Mouse (Mus musculus) liver, postnatal 0 days (tissue): ENCODE results near the gene Cyp2a5. TPM values are rescaled to one million over a fixed set of nuclear protein-coding genes. Genes with fewer than 3 reads are reported as not detected.
A peak's percentile ranks its signal among the peaks of the same experiment; 100 is the strongest.
"Not testable (repeated sequence)": the region's sequence is repeated elsewhere in the genome, so short reads cannot be mapped to it uniquely, and the experiment has no call there.

Source experiments
- ATAC-seq: fragments of 200-750 bp; cut with Nextera tagmentation; 2 replicates; pipeline ENCODE4 v1.8.0; 2017; ENCODE audit warnings: mild to moderate bottlenecking, moderate library complexity
- DNase-seq: peaks from one replicate; pipeline ENCODE4 v3.0.0-alpha.2; 2016
- H3K27ac ChIP-seq: fragments of 300-500 bp; sonication (generic); 2 replicates; pipeline ENCODE4 v1.5.1; 2014; ENCODE audit warnings: antibody characterized with exemption, moderate library complexity, mild to moderate bottlenecking, low read depth
- H3K27me3 ChIP-seq: fragments of 300-500 bp; sonication (generic); 2 replicates; pipeline ENCODE4 v1.6.1; 2014; ENCODE audit warnings: low read length, control low read depth, mixed read lengths; ENCODE audit not compliant: insufficient read depth
- H3K36me3 ChIP-seq: fragments of 300-500 bp; sonication (generic); replicated peaks from 2 replicates; pipeline ENCODE4 v1.6.1; 2014; ENCODE audit warnings: mild to moderate bottlenecking, control low read depth, low read length, moderate library complexity, mixed read lengths; ENCODE audit not compliant: insufficient read depth
- H3K4me1 ChIP-seq: fragments of 300-500 bp; sonication (generic); 2 replicates; pipeline ENCODE4 v1.6.1; 2014; ENCODE audit warnings: antibody characterized with exemption, mild to moderate bottlenecking, control low read depth; ENCODE audit not compliant: insufficient read depth
- H3K4me2 ChIP-seq: fragments of 300-500 bp; sonication (generic); 2 replicates; pipeline ENCODE4 v1.6.1; 2014; ENCODE audit warnings: low read depth, mild to moderate bottlenecking, low read length, moderate library complexity, mixed read lengths
- H3K4me3 ChIP-seq: fragments of 300-500 bp; sonication (generic); 2 replicates; pipeline ENCODE4 v1.5.1; 2014; ENCODE audit warnings: low read depth, low read length
- H3K9ac ChIP-seq: fragments of 300-500 bp; sonication (generic); replicated peaks from 2 replicates; pipeline ENCODE4 v1.6.1; 2014; ENCODE audit warnings: mild to moderate bottlenecking, moderate library complexity
- H3K9me3 ChIP-seq: fragments of 300-500 bp; sonication (generic); 2 replicates; pipeline ENCODE4 v1.6.1; 2016; ENCODE audit warnings: mild to moderate bottlenecking, control low read depth, low read length, mixed read lengths
- CTCF ChIP-seq: sonication (generic); IDR thresholded peaks from 2 replicates; pipeline ENCODE4 v1.5.1; 2016; ENCODE audit warnings: antibody characterized with exemption, low read depth
- EP300 ChIP-seq: IDR thresholded peaks from 2 replicates; pipeline ENCODE4 v1.6.1; 2016; ENCODE audit warnings: antibody characterized with exemption, low read depth, mild to moderate bottlenecking
- WGBS: fragments of 180-500 bp; shearing (Covaris S2); extraction: QIAGEN DNeasy Blood & Tissue Kit; methylation state at CpG from one replicate; pipeline ENCODE4 v1.1.7; 2014; ENCODE audit not compliant: insufficient replicate concordance; 5-methylcytosine and 5-hydroxymethylcytosine counted together
- polyA plus RNA-seq: library from polyadenylated mRNA; unstranded; fragments of >200 nt; fragmentation: Nextera tagmentation; extraction: Ambion mirVana; gene quantifications from 2 replicates; pipeline ENCODE4 v1.2.1, GENCODE M21; 2015

Cyp2a5 gene
- 5.4 and 5.6 TPM in 2 replicates for polyA plus RNA-seq

DNA sequence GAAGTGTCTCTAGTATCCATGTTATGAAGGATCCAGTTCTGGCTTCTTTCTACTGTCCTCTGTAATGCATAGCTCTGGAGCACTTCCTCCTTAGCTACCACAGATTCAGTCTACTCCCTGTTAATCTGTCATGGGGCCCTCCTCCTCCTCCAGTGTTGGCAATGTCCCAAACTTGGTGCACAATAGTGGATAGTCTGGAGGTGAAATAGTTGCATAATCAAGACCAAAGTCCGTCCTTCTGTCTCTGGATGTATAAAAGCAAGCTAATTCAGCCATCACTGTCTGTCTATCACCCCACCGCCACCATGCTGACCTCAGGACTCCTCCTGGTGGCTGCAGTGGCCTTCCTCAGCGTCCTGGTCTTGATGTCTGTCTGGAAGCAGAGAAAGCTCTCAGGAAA lies at the start of gene Cyp2a5:
Gene Cyp2a5, plus strand, starts transcription at position 247 of the 400 bp plus-strand sequence.
- peak; percentile 30 for DNase-seq
- ATAC-seq, result peak; percentile 73
- H3K9me3 ChIP-seq, H3K4me2 ChIP-seq, H3K9ac ChIP-seq, H3K36me3 ChIP-seq, H3K4me1 ChIP-seq, H3K4me3 ChIP-seq, H3K27me3 ChIP-seq, H3K27ac ChIP-seq: not testable (repeated sequence)
- WGBS, result 56% methylated on average over 3 of the region's 3 CpGs

GRCm38 (mm10) chr7:26786013-26786412 lies 49.1 kb upstream of the Cyp2a5 start:
- not testable (repeated sequence) for ATAC-seq, H3K27me3 ChIP-seq, H3K27ac ChIP-seq, H3K9me3 ChIP-seq, H3K4me2 ChIP-seq, H3K4me1 ChIP-seq, H3K9ac ChIP-seq, H3K36me3 ChIP-seq, H3K4me3 ChIP-seq, DNase-seq
- WGBS, result 48% methylated on average over 1 of the region's 1 CpGs

DNA sequence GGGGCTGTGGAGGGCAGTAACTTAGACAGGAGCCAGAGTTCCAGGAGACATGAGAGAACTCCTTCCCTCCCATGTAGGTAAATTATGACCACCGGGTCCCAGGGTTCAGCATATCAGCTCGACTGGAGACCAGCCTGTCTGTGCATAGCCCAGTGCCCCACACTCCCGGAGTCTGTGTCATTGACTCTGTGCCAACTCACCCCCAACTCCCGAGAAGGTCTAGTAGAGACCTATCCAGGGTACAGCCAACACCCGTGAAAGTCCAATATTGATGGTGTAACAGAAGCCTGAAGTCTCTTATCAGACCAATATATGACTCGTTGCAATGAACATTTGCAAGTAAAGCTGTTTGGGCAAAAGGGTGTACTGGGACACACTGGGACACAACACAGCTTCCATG lies 45.1 kb upstream of the Cyp2a5 start:
- no peak overlapping the region for H3K4me2 ChIP-seq
- H3K9me3 ChIP-seq, result no peaks in the 10 kb centered on the region
- TF ChIP-seq EP300 (no peak), CTCF (no peak)
- H3K36me3 ChIP-seq, result no peaks in the 10 kb centered on the region
- no peak overlapping the region for H3K9ac ChIP-seq
- DNase-seq (no peak), ATAC-seq (no peak)
- H3K4me3 ChIP-seq, result no peak overlapping the region
- H3K27me3 ChIP-seq, result no peaks in the 10 kb centered on the region
- H3K27ac ChIP-seq, result no peak overlapping the region
- no peaks in the 10 kb centered on the region for H3K4me1 ChIP-seq
- WGBS, result 61% methylated on average over 6 of the region's 6 CpGs

DNA sequence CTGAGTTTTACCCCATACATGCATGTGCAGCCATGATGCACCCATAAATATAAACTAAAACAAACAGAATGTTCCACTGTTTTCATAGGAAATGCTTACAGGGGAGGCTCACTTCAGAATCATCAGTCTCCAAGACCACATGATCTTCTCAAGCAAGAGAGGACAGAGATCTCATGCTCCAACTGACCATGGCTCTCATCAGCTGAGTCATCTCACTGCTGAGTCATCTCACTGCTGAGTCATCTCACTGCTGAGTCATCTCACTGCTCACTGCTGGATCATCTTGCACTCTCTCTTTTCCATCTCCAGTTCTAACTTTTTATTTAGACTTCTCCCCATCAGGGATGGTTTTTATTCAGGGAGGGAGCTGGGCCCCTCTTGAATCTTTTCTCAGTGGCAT lies 35.0 kb upstream of the Cyp2a5 start:
- ATAC-seq (no peak), DNase-seq (no peak)
- Histone ChIP-seq H3K9me3 (no peaks in the 10 kb centered on the region), H3K27ac (no peak overlapping the region), H3K9ac (no peak overlapping the region), H3K4me3 (no peak overlapping the region), H3K4me2 (no peak overlapping the region), H3K4me1 (no peaks in the 10 kb centered on the region), H3K36me3 (no peaks in the 10 kb centered on the region), H3K27me3 (no peaks in the 10 kb centered on the region)
- TF ChIP-seq CTCF, result no peak
- no peak for TF ChIP-seq EP300

DNA sequence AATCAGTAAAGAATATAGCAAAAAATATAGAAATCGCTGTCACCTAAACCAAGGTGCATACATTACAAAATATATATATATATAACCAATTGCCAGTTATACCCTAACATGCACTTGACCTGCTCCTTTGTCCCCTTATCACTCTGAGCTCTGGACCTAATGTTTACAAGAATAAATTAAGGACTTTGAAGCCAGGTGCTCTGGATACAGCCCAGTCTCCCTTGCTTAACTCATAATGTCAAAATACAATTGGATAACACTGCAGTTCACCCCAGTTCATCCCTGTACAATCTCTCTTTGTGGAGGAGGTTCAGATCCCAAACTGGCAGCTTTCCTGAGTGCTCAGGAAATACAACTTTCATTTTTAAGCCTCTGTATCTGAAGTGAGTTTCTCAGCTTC lies 34.1 kb upstream of the Cyp2a5 start:
- H3K4me1 ChIP-seq, result no peaks in the 10 kb centered on the region
- no peak overlapping the region for H3K4me2 ChIP-seq
- DNase-seq (no peak), ATAC-seq (peak; percentile 77)
- no peaks in the 10 kb centered on the region for H3K36me3 ChIP-seq
- H3K9ac ChIP-seq, result no peak overlapping the region
- H3K27me3 ChIP-seq, result no peaks in the 10 kb centered on the region
- 73% methylated on average over 1 of the region's 1 CpGs for WGBS
- H3K27ac ChIP-seq, result no peak overlapping the region
- no peak overlapping the region for H3K4me3 ChIP-seq
- TF ChIP-seq EP300, result no peak
- no peak for TF ChIP-seq CTCF
- no peaks in the 10 kb centered on the region for H3K9me3 ChIP-seq

- no peaks in the 10 kb centered on the region for H3K27me3 ChIP-seq
- H3K36me3 ChIP-seq, result no peaks in the 10 kb centered on the region
- H3K4me1 ChIP-seq, result no peaks in the 10 kb centered on the region; the same call in 1 of the 2 replicates
- H3K9ac ChIP-seq, result no peak within 1 kb of the TSS
- H3K4me3 ChIP-seq, result no peak within 1 kb of the TSS
- DNase-seq (no peak), ATAC-seq (no peak)
- no peaks in the 10 kb centered on the region for H3K9me3 ChIP-seq
- H3K27ac ChIP-seq, result no peak within 1 kb of the TSS
- H3K4me2 ChIP-seq, result no peak within 1 kb of the TSS
- no peak for TF ChIP-seq CTCF
- no peak for TF ChIP-seq EP300
- WGBS, result 73% methylated on average over 2 of the region's 2 CpGs
Observed at GRCm38 (mm10) chr7:26808592-26808991, 26.5 kb upstream of the Cyp2a5 start, which contains the start of gene Cyp2g1. Gene Cyp2g1, plus strand, starts transcription at chr7:26808892.

DNA sequence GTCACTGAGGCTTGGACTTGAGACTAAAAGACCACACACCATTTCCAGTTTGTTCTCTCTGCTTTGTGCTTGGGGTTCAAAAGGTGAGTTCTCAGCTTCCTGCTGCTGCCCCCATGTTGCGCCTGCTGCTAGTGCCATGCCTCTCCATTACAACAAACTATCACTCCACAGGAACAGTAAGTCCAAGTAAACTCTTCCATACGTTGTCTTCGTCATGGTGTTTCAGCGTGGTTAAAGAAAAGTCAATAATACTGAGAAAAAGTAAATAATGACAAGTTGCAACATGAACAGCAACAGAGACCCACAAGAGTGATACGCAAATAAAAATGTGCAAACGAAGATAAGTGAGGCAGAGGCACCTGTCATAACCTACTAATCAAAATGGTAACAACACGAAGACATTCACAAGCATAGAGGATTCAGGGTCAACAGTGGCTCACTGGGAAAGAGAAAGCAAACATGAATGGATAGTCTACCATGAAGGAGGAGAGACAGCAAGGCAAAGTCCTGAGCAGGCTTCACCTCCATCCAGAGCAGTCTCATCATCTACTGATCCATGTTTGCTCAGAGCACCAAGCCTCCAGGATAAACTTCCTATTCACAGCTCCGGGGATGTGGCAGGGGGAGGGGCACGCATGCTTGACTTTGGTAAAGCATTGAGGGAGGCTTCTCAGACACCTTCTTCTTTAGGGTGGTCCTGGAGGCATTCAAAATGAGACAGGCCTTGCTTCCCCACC lies 3.4 kb upstream of the Cyp2a5 start:
- peak; percentile 60 for ATAC-seq
- not testable (repeated sequence) for DNase-seq, H3K36me3 ChIP-seq, H3K9ac ChIP-seq, H3K9me3 ChIP-seq, H3K4me1 ChIP-seq, H3K27ac ChIP-seq, H3K4me2 ChIP-seq, H3K27me3 ChIP-seq, H3K4me3 ChIP-seq
- WGBS, result 60% methylated on average over 9 of the region's 9 CpGs

DNA sequence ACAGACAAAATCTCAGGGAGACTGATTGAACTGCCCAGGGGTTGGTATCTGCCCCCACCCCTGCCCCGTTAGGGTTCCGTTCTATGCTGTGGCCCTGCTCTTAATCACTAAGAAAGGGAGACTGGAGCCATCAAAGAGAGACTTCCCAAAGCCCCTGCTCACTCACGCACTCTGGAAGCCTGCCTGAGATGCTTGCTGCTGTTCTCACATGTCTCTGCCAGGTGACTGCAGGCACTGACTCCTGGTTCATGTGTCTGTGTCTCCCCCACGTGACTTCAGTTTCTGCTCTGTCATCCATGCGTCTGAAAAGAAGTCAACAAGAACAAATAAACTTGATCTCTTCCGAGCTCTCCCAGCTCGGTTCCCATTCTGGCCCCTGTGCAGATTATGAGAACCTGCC lies 2.4 kb upstream of the Cyp2a5 start:
- 71% methylated on average over 7 of the region's 7 CpGs for WGBS

GRCm38 (mm10) chr7:26843400-26843799 lies 8.3 kb downstream of the Cyp2a5 start:
- WGBS, result 38% methylated on average over 2 of the region's 2 CpGs
- not testable (repeated sequence) for H3K27me3 ChIP-seq, H3K4me3 ChIP-seq, H3K4me2 ChIP-seq, H3K4me1 ChIP-seq, H3K36me3 ChIP-seq, H3K27ac ChIP-seq, H3K9me3 ChIP-seq, DNase-seq, H3K9ac ChIP-seq
- ATAC-seq, result peak; percentile 80

More for the DNA sequence above, 2.4 kb upstream of the Cyp2a5 start:
- not testable (repeated sequence) for H3K27me3 ChIP-seq, ATAC-seq, DNase-seq, H3K27ac ChIP-seq, H3K9ac ChIP-seq, H3K4me3 ChIP-seq, H3K36me3 ChIP-seq, H3K4me2 ChIP-seq, H3K9me3 ChIP-seq, H3K4me1 ChIP-seq

- not testable (repeated sequence) for H3K9me3 ChIP-seq, H3K4me3 ChIP-seq, H3K36me3 ChIP-seq, DNase-seq, H3K27ac ChIP-seq, H3K4me2 ChIP-seq, H3K27me3 ChIP-seq, H3K9ac ChIP-seq, H3K4me1 ChIP-seq
- peak; percentile 75 for ATAC-seq
Observed at GRCm38 (mm10) chr7:26850063-26850462, 15.0 kb downstream of the Cyp2a5 start.
